Mouse (Mus musculus) bone marrow, adult 2 months (tissue): ENCODE results near the gene Cd180.

Experiments used
- CTCF ChIP-seq: fragments of 200-500 bp; IDR thresholded peaks from 2 replicates; pipeline ENCODE4 v1.5.1; 2011; ENCODE audit warnings: low read length, control low read depth; ENCODE audit not compliant: control insufficient read depth, insufficient read depth
- POLR2A ChIP-seq: fragments of 200-500 bp; IDR thresholded peaks from 2 replicates; pipeline ENCODE4 v1.6.1; 2011; ENCODE audit warnings: low read depth, mild to moderate bottlenecking, control low read depth, low read length, borderline replicate concordance; ENCODE audit not compliant: control insufficient read depth

GRCm38 (mm10) chr13:102667401-102667800 lies 26.0 kb upstream of the Cd180 start:
- TF ChIP-seq CTCF (no peak), POLR2A (no peak)
